Mouse (Mus musculus) limb, embryonic 14.5 days (tissue): Measurements from ENCODE around the gene Atp6v0a4. TPM values are rescaled to one million over a fixed set of nuclear protein-coding genes. Genes with fewer than 3 reads are reported as not detected.

Experiments used
- ATAC-seq: fragments of 200-750 bp; cut with Nextera tagmentation; 2 replicates; pipeline ENCODE4 v1.8.0; 2017; ENCODE audit warnings: low read depth, moderate number of reproducible peaks, moderate TSS enrichment; ENCODE audit not compliant: low FRiP score
- DNase-seq: peaks from one replicate; pipeline ENCODE4 v3.0.0-alpha.2; 2015; ENCODE audit warnings: low spot score
- H3K27ac ChIP-seq: fragments of 300-500 bp; sonication (generic); replicated peaks from 2 replicates; pipeline ENCODE4 v1.5.1; 2014; ENCODE audit warnings: low read depth, mild to moderate bottlenecking, low read length, moderate library complexity, mixed read lengths
- H3K27me3 ChIP-seq: fragments of 300-500 bp; sonication (generic); 2 replicates; pipeline ENCODE4 v1.6.1; 2014; ENCODE audit warnings: low read length, mixed read lengths; ENCODE audit not compliant: control insufficient read depth, insufficient read depth
- H3K36me3 ChIP-seq: fragments of 300-500 bp; sonication (generic); 2 replicates; pipeline ENCODE4 v1.6.1; 2014; ENCODE audit warnings: mild to moderate bottlenecking, low read length, moderate library complexity, mixed read lengths; ENCODE audit not compliant: control insufficient read depth, insufficient read depth
- H3K4me1 ChIP-seq: fragments of 300-500 bp; sonication (generic); 2 replicates; pipeline ENCODE4 v1.6.1; 2014; ENCODE audit warnings: antibody characterized with exemption, low read length, mixed read lengths; ENCODE audit not compliant: control insufficient read depth, insufficient read depth
- H3K4me2 ChIP-seq: fragments of 300-500 bp; sonication (generic); replicated peaks from 2 replicates; pipeline ENCODE4 v1.6.1; 2014; ENCODE audit warnings: low read depth, mild to moderate bottlenecking, low read length, moderate library complexity; ENCODE audit not compliant: severe bottlenecking
- H3K4me3 ChIP-seq: fragments of 300-500 bp; sonication (generic); replicated peaks from 2 replicates; pipeline ENCODE4 v1.5.1; 2014; ENCODE audit warnings: low read length
- H3K9ac ChIP-seq: fragments of 300-500 bp; sonication (generic); 2 replicates; pipeline ENCODE4 v1.6.1; 2014; ENCODE audit warnings: mild to moderate bottlenecking, low read depth, low read length, moderate library complexity; ENCODE audit not compliant: severe bottlenecking
- H3K9me3 ChIP-seq: fragments of 300-500 bp; sonication (generic); 2 replicates; pipeline ENCODE4 v1.6.1; 2016; ENCODE audit warnings: low read length; ENCODE audit not compliant: control insufficient read depth
- POLR2A ChIP-seq: fragments of 200-500 bp; IDR thresholded peaks from 2 replicates; pipeline ENCODE4 v1.8.0; 2012; ENCODE audit warnings: inconsistent platforms, mild to moderate bottlenecking, moderate library complexity, borderline replicate concordance; ENCODE audit not compliant: insufficient read depth, insufficient read length; ENCODE audit errors: extremely low read depth
- WGBS: fragments of 180-500 bp; shearing (Covaris S2); extraction: QIAGEN DNeasy Blood & Tissue Kit; methylation state at CpG from one replicate; pipeline ENCODE4 v1.1.7; 2014; 5-methylcytosine and 5-hydroxymethylcytosine counted together
- polyA plus RNA-seq, 2 experiments: library from polyadenylated mRNA; depleted of rRNA in 1 of 2; stranded (reverse) in 1 of 2; unstranded in 1 of 2; fragments of >200 nt; fragmentation: Nextera tagmentation in 1 of 2; extraction: Ambion mirVana in 1 of 2; gene quantifications; 2 replicates each; pipeline versions ENCODE4 v1.2.1 to v1.2.3; 2012 to 2014

The Atp6v0a4 gene
- polyA plus RNA-seq, 2 experiments, result 1.8 to 2.2 TPM

- Histone ChIP-seq H3K9me3 (no peaks in the 10 kb centered on the region), H3K4me1 (0 out of 2 replicates have a peak, but pooled peaks cover 4% of the 10 kb centered on the region), H3K4me2 (no peak overlapping the region), H3K27me3 (no peaks in the 10 kb centered on the region), H3K9ac (no peak overlapping the region), H3K4me3 (no peak overlapping the region), H3K27ac (no peak overlapping the region), H3K36me3 (no peaks in the 10 kb centered on the region)
- no peak for TF ChIP-seq POLR2A
- ATAC-seq, result peak; percentile 55
- DNase-seq, result peak; percentile 86
- WGBS, result 1% methylated on average over 5 of the region's 5 CpGs
Observed at GRCm38 (mm10) chr6:38066215-38066614, 58.2 kb downstream of the Atp6v0a4 start.

DNA sequence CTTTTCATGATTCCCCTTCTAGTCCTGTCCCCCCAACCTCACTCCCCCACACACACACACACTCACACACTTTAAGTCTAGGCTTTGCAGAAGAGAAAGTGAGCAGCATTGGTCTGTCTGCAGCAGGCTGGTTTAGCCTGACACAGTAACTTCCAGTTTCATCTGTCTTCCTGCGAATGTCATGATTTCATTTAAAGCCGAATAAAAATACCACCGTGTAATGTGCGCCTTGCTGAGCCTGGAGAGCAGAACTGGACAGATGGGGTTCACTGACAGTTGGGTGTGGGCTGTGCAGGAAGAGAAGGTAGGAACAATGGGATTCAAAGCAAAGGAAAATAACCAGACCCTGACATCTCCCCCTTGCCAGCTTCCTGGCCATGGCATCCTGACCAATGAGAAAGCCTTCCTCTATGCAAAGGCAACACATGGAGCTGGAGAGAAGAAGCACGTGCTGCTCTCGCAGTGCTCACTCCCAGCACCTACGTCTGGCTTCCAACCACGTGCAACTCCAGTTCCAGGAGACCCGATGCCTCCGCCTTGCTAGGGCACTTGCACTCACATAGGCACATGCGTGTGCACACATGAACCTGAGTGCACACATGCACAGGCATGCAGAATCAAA is 58.8 kb downstream of the Atp6v0a4 start:
- no peaks in the 10 kb centered on the region for H3K36me3 ChIP-seq
- ATAC-seq (no peak), DNase-seq (no peak)
- no peaks in the 10 kb centered on the region for H3K27me3 ChIP-seq
- 0 out of 2 replicates have a peak, but pooled peaks cover 4% of the 10 kb centered on the region for H3K4me1 ChIP-seq
- TF ChIP-seq POLR2A, result no peak
- WGBS, result 67% methylated on average over 11 of the region's 11 CpGs
- H3K4me3 ChIP-seq, result no peak overlapping the region
- no peak overlapping the region; the same call in 1 of the 2 replicates for H3K27ac ChIP-seq
- no peak overlapping the region for H3K4me2 ChIP-seq
- no peak overlapping the region for H3K9ac ChIP-seq
- H3K9me3 ChIP-seq, result no peaks in the 10 kb centered on the region

- whole genome bisulfite sequencing, result 71% methylated on average over 3 of the region's 3 CpGs
Observed at GRCm38 (mm10) chr6:38065122-38065500, 59.3 kb downstream of the Atp6v0a4 start.

DNA sequence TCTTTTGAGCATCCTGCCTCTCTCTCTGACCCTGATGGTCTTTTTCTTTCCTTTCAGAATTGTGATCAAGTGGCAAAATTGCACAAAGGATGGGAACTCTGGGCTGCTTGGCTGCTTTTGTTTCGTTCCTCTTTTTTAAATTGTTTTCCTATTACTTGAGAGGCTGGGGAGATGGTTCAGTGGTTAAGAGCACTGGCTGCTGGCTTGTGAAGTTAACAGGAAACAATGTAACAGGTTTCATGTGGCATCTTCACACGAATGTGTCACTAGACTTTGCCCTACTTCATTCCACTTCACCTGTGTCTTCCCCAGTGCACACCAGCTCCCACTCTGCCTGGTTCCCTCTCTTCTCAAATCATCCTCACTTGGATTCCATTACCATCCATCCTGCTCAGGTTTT is 59.8 kb downstream of the Atp6v0a4 start:
- TF ChIP-seq POLR2A, result no peak

More at GRCm38 (mm10) chr6:38065122-38065500, 59.3 kb downstream of the Atp6v0a4 start:
- no peak overlapping the region for H3K4me2 ChIP-seq
- no peak for ATAC-seq
- no peaks in the 10 kb centered on the region for H3K27me3 ChIP-seq
- TF ChIP-seq POLR2A, result no peak
- 0 out of 2 replicates have a peak, but pooled peaks cover 4% of the 10 kb centered on the region for H3K4me1 ChIP-seq
- no peak for DNase-seq
- no peak overlapping the region for H3K27ac ChIP-seq
- H3K36me3 ChIP-seq, result no peaks in the 10 kb centered on the region
- H3K9ac ChIP-seq, result no peak overlapping the region
- no peak overlapping the region for H3K4me3 ChIP-seq
- H3K9me3 ChIP-seq, result no peaks in the 10 kb centered on the region

DNA sequence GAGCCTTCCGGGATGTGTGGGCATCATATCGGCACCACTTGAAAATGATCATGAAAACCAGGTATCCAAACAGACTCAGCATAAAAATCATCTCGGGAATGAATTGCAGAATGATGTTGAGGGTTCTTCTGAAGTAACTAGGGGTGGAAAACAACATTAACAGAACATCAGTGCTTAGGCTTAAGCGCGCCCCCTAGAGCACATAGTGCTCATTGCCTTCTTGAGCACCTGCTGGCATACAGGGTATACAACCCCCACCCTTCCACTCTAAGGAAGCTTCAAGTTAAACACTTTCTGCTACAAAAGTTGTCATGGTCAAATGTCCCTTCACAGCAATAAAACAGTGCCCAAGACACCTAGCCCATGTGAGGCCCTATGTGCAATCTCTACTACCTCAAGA is 65.6 kb downstream of the Atp6v0a4 start:
- no peaks in the 10 kb centered on the region for H3K36me3 ChIP-seq
- H3K4me1 ChIP-seq, result no peaks in the 10 kb centered on the region
- DNase-seq (no peak), ATAC-seq (no peak)
- TF ChIP-seq POLR2A, result no peak
- H3K9ac ChIP-seq, result no peak overlapping the region
- WGBS, result 59% methylated on average over 5 of the region's 5 CpGs
- no peaks in the 10 kb centered on the region for H3K9me3 ChIP-seq
- H3K4me2 ChIP-seq, result no peak overlapping the region
- H3K4me3 ChIP-seq, result no peak overlapping the region
- H3K27ac ChIP-seq, result no peak overlapping the region
- H3K27me3 ChIP-seq, result no peaks in the 10 kb centered on the region

More for the DNA sequence above, 59.8 kb downstream of the Atp6v0a4 start:
- Histone ChIP-seq H3K4me2 (no peak overlapping the region), H3K4me3 (no peak overlapping the region), H3K9me3 (no peaks in the 10 kb centered on the region), H3K36me3 (no peaks in the 10 kb centered on the region), H3K4me1 (0 out of 2 replicates have a peak, but pooled peaks cover 4% of the 10 kb centered on the region), H3K27me3 (no peaks in the 10 kb centered on the region), H3K27ac (no peak overlapping the region), H3K9ac (no peak overlapping the region)
- DNase-seq (no peak), ATAC-seq (no peak)
- 78% methylated on average over 2 of the region's 2 CpGs for WGBS
